Mouse (Mus musculus) ES-E14 (cell line): ENCODE measurements around the gene Cenph. TPM values are rescaled to one million over a fixed set of nuclear protein-coding genes. Genes with fewer than 3 reads are reported as not detected.

ENCODE experiments used
- DNase-seq: peaks from one replicate; pipeline ENCODE4 v3.0.0-alpha.2; 2013; ENCODE audit warnings: low read depth, low spot score
- H3K27ac ChIP-seq: 2 replicates; pipeline ENCODE4 v1.5.1; 2012; ENCODE audit warnings: low read depth, mild to moderate bottlenecking, low read length, moderate library complexity, mixed read lengths; ENCODE audit not compliant: poor library complexity, insufficient read depth, severe bottlenecking
- H3K36me3 ChIP-seq: 2 replicates; pipeline ENCODE4 v1.6.1; 2012; ENCODE audit warnings: mild to moderate bottlenecking, low read length, moderate library complexity, mixed read lengths; ENCODE audit not compliant: control insufficient read depth, poor library complexity, insufficient read depth, severe bottlenecking
- H3K4me1 ChIP-seq, 2 experiments: fragments of 150-350 bp in 1 of 2; sonication (generic) in 1 of 2; 2 replicates each; pipeline ENCODE4 v1.6.1; 2012; ENCODE audit warnings: low read length in 2 of 2, mild to moderate bottlenecking in 1 of 2, mixed read lengths in 1 of 2; ENCODE audit not compliant: control insufficient read depth in 2 of 2, insufficient read depth in 2 of 2, poor library complexity in 1 of 2
- H3K4me3 ChIP-seq, 2 experiments: fragments of 150-350 bp in 1 of 2; sonication (generic) in 1 of 2; 2 replicates each; pipeline ENCODE4 v1.5.1; 2012; ENCODE audit warnings: low read length in 2 of 2, low read depth in 1 of 2, mild to moderate bottlenecking in 1 of 2, mixed read lengths in 1 of 2; ENCODE audit not compliant: insufficient read depth in 1 of 2, poor library complexity in 1 of 2, severe bottlenecking in 1 of 2
- H3K9ac ChIP-seq: 2 replicates; pipeline ENCODE4 v1.6.1; 2012; ENCODE audit warnings: low read depth, mild to moderate bottlenecking, low read length, mixed read lengths; ENCODE audit not compliant: poor library complexity, insufficient read depth, severe bottlenecking
- H3K9me3 ChIP-seq: fragments of 150-350 bp; sonication (generic); 2 replicates; pipeline ENCODE4 v1.6.1; 2012; ENCODE audit warnings: low read depth, mild to moderate bottlenecking, low read length; ENCODE audit not compliant: control insufficient read depth, insufficient read depth
- CHD2 ChIP-seq: IDR thresholded peaks from 2 replicates; pipeline ENCODE4 v1.6.1; 2014; ENCODE audit warnings: mild to moderate bottlenecking, low read depth, low read length, inconsistent platforms
- HCFC1 ChIP-seq: IDR thresholded peaks from 2 replicates; pipeline ENCODE4 v1.6.1; 2012; ENCODE audit warnings: low read length, inconsistent platforms, borderline replicate concordance; ENCODE audit not compliant: insufficient read depth
- MAFK ChIP-seq: IDR thresholded peaks from 2 replicates; pipeline ENCODE4 v1.6.1; 2014; ENCODE audit warnings: mild to moderate bottlenecking, low read depth, low read length, inconsistent platforms; ENCODE audit not compliant: insufficient read depth
- ZC3H11A ChIP-seq: IDR thresholded peaks from 2 replicates; pipeline ENCODE4 v1.6.1; 2012; ENCODE audit warnings: low read depth, mild to moderate bottlenecking, inconsistent platforms, low read length, borderline replicate concordance
- ZNF384 ChIP-seq: IDR thresholded peaks from 2 replicates; pipeline ENCODE4 v1.6.1; 2012; ENCODE audit warnings: low read depth, low read length, inconsistent platforms
- in situ Hi-C, 2 experiments: fragments of 600-800 bp; cut with MboI; formaldehyde crosslinking; loops; one replicate each; pipeline ENCODE4 v1.15.1; 2025; ENCODE audit warnings: low sequenced_read_pairs in 2 of 2, inconsistent platforms in 1 of 2; ENCODE audit not compliant: unreplicated experiment in 2 of 2
- total RNA-seq: library from RNA; depleted of rRNA; stranded (reverse); fragments of 300-350 nt; gene quantifications from 2 replicates; pipeline ENCODE4 v1.2.3, GENCODE M21; 2012; rRNA removed

Cenph gene
- 31.6 and 39.9 TPM in 2 replicates for total RNA-seq

DNA sequence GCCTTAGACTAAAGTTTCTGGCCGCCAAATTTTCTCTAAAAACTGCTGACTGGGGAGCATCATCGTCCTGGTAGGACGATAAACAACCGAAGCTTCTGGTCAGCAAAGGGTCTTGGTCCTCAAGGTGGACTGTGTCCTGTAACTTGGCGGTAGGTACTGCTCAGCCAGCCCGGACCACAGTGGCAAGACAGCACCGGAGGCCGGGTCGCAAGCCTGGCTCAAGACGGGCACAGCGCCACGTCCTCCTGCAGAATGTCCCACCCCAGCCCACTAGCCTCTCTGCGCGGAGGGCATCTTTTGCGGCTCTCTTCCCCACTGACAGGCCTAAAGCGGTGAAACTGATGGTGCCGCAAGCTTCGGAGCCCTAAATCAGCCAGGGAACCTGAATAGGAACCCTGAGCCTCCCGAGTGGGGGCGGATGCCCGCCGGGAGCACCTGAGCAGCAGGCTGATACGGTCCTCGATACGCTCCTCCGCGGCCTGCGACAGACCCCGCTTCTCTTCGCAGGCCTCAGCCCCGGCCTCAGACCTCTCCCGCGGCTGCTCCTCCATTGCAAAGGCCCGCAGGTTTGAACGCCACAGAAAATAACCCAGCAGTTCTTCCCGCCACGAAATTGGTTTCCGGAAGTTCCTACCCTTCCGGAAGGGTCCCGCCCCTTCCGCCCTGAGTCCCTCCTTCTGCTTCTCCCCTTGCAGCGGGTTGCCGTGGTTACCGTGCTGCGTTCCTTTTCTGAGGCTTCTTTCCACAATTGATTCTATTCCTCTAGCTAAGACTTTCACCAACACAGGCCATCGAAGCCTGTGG, at the start of gene Cenph:
Cenph (minus strand) TSS at position 648 of the 804 bp plus-strand sequence.
- TF ChIP-seq ZNF384 (no peak), ZC3H11A (no peak), CHD2 (no peak), HCFC1 (0 out of 2 replicates have a peak, but pooled peaks have one; percentile 36), MAFK (0 out of 2 replicates have a peak, but pooled peaks have one; percentile 7)
- DNase-seq = peak; percentile 87
- in situ Hi-C loops = no loop called here
- Histone ChIP-seq H3K36me3 (peaks cover 24% of the 10 kb centered on the region), H3K4me3 (peak within 1 kb of the TSS; percentile 91 to 92), H3K9ac (peak within 1 kb of the TSS; percentile 93), H3K4me1 (no peaks in the 10 kb centered on the region), H3K27ac (peak within 1 kb of the TSS; percentile 69; the same call in 1 of the 2 replicates), H3K9me3 (no peaks in the 10 kb centered on the region)

DNA sequence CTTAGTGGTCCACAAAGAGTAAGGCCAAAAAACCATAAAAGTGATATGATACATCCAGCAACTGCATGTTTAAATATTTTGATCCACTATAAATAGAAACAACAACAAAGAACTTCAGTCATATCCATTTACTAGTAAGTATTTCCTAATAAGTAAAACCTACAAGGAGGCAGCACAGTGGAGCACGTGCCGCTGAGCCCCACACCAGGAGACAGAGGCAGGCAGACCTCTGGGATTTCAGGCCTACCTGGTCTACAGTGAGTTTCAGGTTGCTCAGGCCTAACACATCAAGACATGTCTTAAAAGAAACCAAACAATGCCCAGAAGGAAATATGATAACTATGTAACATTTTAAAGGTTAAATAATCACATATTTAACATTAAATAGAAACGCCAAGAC, 49.2 kb upstream of the Cenph start:
- H3K4me1 ChIP-seq = no peaks in the 10 kb centered on the region
- peaks cover 9% of the 10 kb centered on the region for H3K36me3 ChIP-seq
- no peak overlapping the region for H3K4me3 ChIP-seq
- in situ Hi-C loops = loop anchor here in 1 of 2 experiments (25.0 kb wide), 1 partner anchor 738 kb away; no protein-coding TSS in a partner anchor
- no peaks in the 10 kb centered on the region; the same call in 1 of the 2 replicates for H3K9me3 ChIP-seq
- H3K27ac ChIP-seq = no peak overlapping the region
- no peak for TF ChIP-seq MAFK
- TF ChIP-seq ZNF384 = no peak
- TF ChIP-seq HCFC1 = no peak
- DNase-seq = no peak
- H3K9ac ChIP-seq = no peak overlapping the region

DNA sequence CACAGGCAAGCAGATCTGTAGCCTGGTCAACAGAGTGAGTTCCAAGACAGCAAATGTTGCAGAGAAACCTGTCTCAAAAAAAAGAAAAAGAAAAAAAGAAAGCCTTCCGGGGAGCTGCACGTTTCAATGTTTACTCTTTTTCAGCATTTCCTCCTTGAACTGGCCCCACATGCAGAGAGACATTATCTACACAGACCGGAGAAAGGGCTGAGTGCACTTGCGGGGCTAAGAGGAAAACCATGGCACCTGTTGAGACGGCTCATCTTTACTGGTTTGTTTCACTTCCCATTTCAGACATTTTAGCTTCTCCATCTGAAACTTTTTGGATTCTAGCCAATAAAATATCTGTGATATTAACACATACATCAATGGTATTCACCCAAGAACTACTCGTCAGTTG, 48.6 kb upstream of the Cenph start:
- Histone ChIP-seq H3K9me3 (no peaks in the 10 kb centered on the region; the same call in 1 of the 2 replicates), H3K36me3 (peaks cover 12% of the 10 kb centered on the region)
- no peak for DNase-seq

DNA sequence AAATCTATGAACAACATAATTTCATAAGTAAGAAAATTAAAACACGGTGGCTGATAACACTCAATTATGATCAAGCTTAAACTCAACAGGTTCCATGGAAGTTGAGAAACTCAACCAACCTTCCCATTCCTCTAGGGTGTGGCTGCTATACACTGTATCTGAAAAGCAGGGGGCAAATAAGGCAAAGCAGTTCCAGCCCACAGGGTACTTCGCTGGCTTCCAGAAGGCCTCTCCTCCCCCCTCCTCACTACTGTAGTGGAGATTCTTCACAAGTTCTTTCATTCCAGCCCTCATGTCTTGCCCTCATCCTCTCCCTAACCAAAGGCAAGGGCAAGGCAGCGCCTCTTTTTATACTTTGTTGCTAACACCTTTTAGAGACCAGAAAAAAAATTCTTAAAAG, 48.2 kb upstream of the Cenph start:
- Histone ChIP-seq H3K36me3 (peaks cover 15% of the 10 kb centered on the region), H3K9ac (no peak overlapping the region), H3K9me3 (no peaks in the 10 kb centered on the region; the same call in 1 of the 2 replicates), H3K27ac (no peak overlapping the region), H3K4me1 (no peaks in the 10 kb centered on the region), H3K4me3 (no peak overlapping the region)
- TF ChIP-seq HCFC1 = no peak
- DNase-seq = no peak
- in situ Hi-C loops = loop anchor here in 1 of 2 experiments (25.0 kb wide), 1 partner anchor 737 kb away; no protein-coding TSS in a partner anchor

More for the DNA sequence above, 48.6 kb upstream of the Cenph start:
- Histone ChIP-seq H3K4me1 (no peaks in the 10 kb centered on the region), H3K4me3 (no peak overlapping the region), H3K27ac (no peak overlapping the region), H3K9ac (no peak overlapping the region)
- in situ Hi-C loops = loop anchor here in 1 of 2 experiments (25.0 kb wide), 1 partner anchor 737 kb away; no protein-coding TSS in a partner anchor
- no peak for TF ChIP-seq ZC3H11A
- TF ChIP-seq HCFC1 = no peak
- TF ChIP-seq ZNF384 = no peak
- TF ChIP-seq MAFK = no peak
- no peak for TF ChIP-seq CHD2

DNA sequence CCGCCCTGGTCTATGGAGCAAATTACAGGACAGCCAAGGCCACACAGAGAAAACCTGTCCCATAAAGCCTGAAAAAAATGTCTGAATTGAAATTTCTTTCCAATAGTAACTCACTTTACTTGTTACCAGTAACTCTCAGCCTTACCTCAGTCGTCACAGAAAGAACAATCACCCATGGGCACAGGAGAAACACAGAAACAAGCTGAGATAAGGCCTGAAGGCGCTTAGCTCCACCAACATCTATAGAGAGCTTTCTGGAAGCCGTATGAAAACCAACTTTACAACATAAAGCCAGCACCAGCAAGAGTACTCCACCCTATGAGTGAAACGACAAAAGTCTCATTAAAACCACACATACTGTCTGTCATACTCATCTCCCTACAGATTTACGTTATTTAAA, 38.8 kb upstream of the Cenph start:
- no peak for TF ChIP-seq ZC3H11A
- TF ChIP-seq CHD2 = no peak
- TF ChIP-seq HCFC1 = no peak
- TF ChIP-seq ZNF384 = no peak
- no peak for TF ChIP-seq MAFK
- DNase-seq = no peak
- H3K36me3 ChIP-seq = peaks cover 20% of the 10 kb centered on the region
- H3K9ac ChIP-seq = no peak overlapping the region
- H3K4me1 ChIP-seq = no peaks in the 10 kb centered on the region
- no peak overlapping the region for H3K27ac ChIP-seq
- H3K9me3 ChIP-seq = no peaks in the 10 kb centered on the region
- no peak overlapping the region for H3K4me3 ChIP-seq
- in situ Hi-C loops = loop anchor here in 1 of 2 experiments (25.0 kb wide), 1 partner anchor 727 kb away; no protein-coding TSS in a partner anchor
